Mouse (Mus musculus) heart, postnatal 14 days (tissue): ENCODE data around the gene Slc41a2. TPM values are rescaled to one million over a fixed set of nuclear protein-coding genes. Genes with fewer than 3 reads are reported as not detected.
"Not testable (repeated sequence)": the region's sequence is repeated elsewhere in the genome, so short reads cannot be mapped to it uniquely, and the experiment has no call there.

Source experiments
- DNase-seq, 2 experiments: peaks; one replicate each; pipeline ENCODE4 v3.0.0; 2021 to 2022
- intact Hi-C: fragments of 180-260 bp; cut with DNase I; formaldehyde crosslinking; loops from one replicate; pipeline ENCODE4 v1.15.1; 2025
- total RNA-seq, 2 experiments: library from RNA; stranded (reverse); gene quantifications; 2 replicates each; pipeline ENCODE4 v1.2.3; 2021

Slc41a2 gene
- total RNA-seq, 2 experiments from 2014 or later, result 0.84 to 1.5 TPM

DNA sequence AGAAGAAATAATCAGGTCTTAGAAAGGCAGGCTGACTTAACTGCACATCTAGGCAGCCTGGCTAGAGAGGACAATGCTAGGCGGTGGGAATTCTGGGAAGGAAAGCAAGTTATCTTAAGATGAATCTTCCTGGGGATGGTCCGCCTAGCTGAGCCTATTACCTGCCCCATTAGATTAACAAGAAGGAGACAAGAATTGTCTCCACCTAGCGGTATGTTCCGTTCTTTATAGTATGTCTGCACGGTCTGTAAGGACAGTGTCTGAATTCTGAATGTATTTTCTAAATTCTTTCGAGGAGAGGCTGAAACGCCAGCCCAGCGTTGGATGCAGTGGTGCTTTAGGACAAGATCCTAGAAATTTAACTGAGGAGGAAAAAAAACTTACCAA lies 16.6 kb upstream of the Slc41a2 start:
- intact Hi-C loops, result no loop called here
- peak in 1 of 2 experiments; percentile 11 for DNase-seq

DNA sequence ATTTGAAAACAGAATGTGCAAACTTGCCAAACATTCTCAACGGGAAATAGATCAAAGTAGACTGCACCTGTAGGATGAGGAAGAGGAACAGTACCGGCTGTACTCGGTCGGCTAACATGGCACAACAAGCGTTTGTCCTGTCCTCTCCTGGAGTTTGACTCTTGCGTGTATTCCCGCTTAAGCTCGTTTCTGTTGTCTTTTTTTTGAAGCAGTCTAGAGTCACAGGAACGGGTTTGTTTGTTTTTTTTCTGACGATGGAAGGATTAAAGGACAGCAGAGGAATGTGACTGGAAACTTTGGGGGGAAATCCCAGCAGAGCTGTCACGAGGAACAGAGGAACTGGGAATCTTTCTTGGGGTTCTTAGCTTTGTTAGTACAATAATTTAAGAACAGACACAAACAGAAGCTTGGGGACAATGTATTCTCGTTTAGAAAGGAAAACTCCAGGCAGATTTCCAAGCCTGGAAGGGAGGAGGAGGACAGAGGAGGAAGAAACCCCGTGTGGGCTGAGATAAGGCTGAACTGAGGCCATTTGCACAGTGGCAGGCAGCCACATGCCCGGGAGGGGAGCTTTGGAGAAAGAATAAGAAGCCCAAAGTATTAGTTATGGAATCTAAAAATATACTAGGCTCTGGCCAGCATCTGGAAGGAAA lies 16.1 kb upstream of the Slc41a2 start:
- peak; percentile 52 to 60 for DNase-seq
- intact Hi-C loops, result no loop called here

DNA sequence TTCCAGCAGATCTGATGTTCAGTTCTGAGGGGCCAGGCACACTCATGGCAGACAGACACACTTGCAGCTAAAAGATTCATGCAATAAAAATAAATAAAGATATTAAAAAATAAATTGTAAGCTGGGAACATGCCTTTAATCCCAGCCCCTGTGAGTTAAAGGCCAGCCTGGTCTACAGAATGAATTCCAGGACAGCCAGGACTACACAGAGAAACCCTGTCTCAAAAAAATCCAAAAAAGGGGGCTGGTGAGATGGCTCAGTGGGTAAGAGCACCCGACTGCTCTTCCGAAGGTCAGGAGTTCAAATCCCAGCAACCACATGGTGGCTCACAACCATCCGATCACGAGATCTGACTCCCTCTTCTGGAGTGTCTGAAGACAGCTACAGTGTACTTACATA lies 14.1 kb upstream of the Slc41a2 start:
- DNase-seq, intact Hi-C loops: not testable (repeated sequence)

DNA sequence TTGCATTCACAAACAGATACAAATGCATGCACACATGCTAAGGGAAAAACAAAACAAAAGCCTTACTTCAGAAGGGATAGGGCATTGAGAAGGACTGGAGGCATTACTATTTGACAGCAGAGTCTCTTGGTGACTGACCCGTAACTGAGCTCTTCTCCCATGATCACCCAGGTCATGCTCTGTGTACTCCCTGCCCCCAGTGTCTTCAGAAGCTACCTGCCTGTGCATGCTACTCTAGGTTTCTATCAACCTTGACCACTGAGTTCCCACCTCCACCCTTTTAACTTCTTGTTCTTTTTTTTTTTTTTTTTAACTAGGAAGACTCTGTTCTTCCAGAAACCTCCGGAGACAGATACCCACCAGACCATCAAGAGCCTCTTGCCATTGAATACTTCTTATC lies 13.0 kb upstream of the Slc41a2 start:
- DNase-seq, result no peak
- intact Hi-C loops, result no loop called here

DNA sequence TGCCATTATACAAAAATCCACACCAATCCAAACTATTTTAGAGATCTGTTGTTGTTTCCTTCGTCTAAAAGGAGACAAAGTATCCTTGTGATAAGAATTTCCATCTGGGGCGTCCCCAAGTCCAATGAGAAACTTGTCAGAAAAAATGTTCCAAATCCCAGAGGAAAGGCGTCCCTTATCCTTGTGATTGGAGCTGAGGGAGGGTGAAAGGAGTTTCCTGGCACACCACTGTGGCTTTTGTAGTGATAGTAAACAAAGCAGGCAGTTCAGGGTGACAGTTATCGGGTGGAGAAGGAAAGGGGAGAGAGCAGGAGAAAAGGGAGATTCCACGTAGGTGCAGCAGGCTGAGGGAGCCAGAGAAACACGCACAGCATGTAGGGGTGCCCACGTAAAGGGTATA lies 9.8 kb upstream of the Slc41a2 start:
- intact Hi-C loops, result no loop called here
- DNase-seq, result peak in 1 of 2 experiments; percentile 7

DNA sequence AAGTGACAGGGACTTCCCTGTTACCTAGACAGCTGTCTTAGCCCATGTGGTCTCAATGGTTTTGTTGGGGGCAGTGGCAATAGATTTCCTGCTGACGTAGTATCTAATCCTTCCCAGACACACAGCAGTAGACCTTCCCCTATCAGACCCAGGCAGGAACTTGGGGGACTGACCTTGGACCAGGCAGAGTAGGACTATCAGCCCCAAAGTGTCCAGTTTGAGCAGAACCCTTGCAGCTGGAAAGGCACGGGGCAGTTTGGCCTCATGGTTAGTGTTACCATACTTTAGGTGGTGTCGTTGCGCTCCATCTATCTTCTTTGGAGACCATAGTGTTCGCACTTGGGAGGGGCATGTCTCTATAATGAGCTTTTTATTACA lies 8.7 kb upstream of the Slc41a2 start:
- intact Hi-C loops, result no loop called here
- DNase-seq, result no peak

DNA sequence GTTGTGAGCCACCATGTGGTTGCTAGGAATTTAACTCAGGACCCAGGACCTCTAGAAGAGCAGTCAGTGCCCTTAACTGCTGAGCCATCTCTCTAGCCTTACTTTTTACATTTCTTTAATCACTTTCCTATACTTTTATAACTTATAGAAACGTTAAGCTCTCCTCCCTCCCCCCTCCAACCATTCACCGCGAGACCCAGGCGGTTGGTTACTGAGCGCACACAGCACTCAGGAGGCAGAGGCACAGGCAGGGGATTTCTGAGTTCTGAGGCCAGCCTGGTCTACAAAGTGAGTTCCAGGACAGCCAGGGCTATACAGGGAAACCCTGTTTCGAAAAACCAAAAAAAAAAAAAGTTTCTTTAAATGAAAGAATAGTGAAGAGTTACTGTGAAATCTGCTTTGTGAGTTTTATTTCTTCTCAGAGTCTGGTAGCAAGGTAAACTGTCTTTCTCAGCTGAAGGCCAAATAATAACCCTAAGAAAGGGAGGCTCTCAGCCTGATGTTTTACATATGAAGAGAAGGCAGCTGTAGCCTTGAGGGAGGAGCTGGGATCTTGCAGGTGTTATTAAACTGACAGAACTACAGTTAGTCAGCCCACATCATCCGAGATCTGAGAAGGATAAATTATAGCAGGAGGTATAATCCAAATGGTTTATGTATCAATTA lies 8.1 kb upstream of the Slc41a2 start:
- no peak for DNase-seq
- intact Hi-C loops, result no loop called here

DNA sequence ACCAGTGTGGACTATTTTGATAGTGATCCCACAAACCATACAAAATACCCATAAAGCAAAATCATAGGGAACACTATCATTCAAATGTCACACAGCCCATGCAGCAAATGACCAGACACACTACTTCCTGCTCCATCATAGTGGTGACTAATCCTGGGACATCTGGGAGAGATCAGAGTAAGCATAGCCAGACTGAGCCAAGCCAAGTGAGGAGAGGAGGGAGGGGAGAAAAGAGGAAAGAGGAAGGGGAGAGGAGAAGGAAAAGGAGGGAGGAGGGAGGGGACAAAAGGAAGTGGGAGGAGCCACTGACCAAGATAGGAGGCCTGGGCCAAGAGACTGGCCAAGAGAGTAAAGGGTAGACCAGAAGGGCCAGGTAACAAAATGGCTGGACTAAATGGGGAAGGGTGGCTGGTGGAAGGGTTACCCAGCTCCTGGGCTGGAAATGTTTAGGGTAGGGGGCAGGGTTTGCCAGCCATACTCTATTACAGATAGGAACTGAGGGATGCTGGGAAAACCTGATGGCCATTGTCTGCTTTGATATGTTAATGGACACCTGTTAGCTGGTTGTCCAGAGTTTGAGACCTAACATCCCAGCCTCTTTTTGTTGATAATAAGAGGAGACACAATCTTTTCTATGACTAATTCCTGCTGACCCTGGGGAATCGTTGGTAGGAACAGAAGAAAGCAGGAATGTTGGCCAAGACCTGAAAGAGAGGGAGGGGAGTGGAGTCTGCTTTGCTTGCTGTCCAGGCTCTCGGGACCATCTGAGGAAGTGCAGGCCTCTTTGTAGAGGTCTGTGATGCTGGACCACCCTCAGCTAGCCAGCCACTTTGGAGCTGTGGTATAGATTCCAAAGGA lies 6.4 kb upstream of the Slc41a2 start:
- no peak for DNase-seq

DNA sequence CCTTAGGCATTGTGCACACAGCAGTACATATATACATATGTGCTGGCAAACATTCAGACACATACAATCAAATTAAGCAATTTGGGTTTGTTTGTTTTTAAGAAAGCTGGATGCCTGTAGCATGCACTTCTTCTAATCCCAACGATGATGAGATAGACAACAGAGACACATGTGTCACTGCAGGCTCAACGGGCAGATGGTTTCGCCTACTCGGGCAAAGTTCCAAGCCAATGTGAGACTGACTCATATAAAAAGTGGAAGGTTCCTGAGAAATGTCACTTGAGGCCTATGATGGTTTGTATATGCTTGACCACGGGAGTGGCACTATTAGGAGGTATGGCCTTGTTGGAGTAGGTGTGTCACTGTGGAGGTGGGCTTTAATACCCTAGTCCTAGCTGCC lies 5.5 kb upstream of the Slc41a2 start:
- intact Hi-C loops, result no loop called here
- peak in 1 of 2 experiments; percentile 24 for DNase-seq

More for the DNA sequence above, 6.4 kb upstream of the Slc41a2 start:
- intact Hi-C loops, result no loop called here

DNA sequence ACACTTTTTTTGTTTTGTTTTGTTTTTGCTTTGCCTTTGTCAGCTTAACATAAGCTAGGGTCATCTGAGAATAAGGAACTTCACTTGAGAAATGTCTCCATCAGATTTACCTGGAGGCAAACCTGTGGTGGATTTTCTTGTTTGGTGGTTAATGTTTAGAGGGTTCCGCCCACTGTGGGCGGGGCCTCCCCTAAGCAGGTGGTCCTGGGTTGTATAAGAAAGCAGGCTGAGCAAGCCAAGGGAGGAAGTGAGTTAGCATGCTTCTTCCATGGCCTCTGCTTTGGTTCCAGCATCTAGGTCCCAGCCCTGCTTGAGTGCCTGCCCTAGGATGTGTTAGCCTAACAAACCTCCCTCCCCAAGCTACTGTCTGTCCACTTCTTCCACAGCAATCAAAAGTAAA lies 3.5 kb upstream of the Slc41a2 start:
- DNase-seq, result no peak
- intact Hi-C loops, result no loop called here

DNA sequence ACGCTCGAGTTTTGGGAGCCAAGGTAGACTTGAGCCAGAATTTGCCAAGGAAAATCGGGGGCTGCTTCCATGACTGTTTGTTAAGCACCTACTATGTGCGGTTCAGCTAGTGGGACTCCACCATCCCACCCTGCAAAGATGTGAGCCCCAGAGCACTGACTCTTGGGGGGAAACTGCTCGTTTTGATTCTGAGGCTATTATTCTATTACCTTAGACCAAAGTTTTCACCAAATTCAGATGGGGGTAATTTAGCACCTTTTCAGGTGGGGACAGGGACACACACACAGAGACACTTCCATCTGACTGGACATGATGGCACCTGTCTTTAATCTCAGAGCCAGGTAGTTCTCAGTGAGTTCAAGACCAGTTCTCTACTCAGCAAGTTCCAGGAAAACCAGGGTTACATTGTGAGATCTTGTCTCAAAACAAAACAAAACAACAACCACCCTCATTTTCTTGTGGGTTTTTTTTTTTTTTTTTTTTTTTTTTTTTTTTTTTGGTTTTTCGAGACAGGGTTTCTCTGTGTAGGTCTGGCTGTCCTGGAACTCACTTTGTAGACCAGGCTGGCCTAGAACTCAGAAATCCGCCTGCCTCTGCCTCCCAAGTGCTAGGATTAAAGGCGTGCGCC lies 403 bp upstream of the Slc41a2 start:
- intact Hi-C loops, result no loop called here
- no peak for DNase-seq

DNA sequence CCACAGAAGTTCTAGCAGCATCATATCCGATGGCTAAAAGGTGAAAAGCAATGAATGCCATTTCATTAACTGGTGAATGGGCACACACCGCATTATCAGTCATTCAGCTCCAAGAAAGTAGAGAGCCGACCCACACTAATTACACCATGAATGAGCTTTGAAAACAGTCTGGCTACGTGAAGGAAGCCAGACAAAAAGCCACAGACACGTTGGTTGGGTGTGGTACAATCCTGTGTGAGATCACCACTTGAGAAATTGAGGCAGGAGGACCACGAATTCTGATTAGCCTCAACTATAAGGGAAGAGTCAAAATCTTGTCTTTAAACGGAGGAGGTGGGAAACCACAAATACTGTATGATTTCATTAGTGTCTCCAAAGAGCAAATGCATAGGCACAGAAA lies 1.3 kb downstream of the Slc41a2 start:
- no peak for DNase-seq
- intact Hi-C loops, result no loop called here

DNA sequence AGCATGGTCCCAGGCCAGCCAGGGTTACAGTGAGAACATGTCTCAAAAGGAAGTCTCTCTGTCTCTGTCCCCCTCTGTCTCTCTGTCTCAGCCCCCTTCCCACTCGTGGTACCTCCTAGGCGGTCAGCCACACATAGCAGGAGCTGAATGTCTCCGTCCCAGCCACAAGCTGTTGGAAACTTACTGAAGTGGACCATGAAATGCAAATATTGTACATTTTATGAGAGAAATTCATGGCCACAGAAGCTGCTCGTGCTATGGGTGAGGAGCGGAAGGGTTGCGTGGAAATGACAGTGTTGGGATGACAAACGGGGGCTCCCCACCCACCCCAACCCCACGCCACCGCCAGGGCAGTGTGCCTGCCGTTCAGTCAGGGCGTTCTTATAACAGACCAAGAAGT lies 5.1 kb downstream of the Slc41a2 start:
- intact Hi-C loops, result no loop called here
- DNase-seq, result no peak

DNA sequence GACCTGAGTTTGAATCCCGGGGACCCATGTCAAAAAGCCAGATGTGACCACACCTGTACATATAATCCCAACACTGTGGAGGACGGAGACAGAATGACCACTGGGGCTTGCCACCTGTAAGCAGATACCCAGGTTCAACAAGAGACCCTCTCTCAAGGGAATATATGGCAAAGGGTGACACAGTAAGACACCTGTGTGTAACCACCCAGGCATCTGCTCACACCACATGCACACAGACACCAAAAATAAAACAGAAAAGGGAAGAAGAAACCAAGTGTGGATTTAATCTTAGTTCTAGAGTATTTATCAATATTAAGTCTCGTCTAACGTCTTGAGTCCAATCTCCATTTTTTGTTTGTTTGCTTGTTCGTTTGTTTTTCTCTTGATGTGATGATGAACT lies 5.9 kb downstream of the Slc41a2 start:
- no peak for DNase-seq
- intact Hi-C loops, result no loop called here

DNA sequence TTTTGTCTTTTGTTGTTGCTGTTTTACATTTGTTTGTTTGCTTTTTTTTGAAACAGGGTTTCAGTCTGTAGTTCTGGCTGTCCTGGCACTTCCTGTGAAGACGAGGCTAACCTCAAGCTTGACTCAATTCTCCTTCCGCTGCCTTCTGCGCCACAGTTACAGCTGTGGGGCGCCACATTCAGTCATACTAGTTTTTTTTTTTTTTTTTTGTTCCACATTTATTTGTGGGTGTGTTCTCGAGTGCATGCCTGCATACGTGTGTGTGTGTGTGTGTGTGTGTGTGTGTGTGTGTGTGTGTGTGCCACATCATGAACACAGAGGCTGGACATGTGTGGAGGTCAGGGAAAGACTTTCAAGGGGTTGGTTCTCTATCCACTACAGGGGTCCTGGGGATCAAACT lies 7.3 kb downstream of the Slc41a2 start:
- intact Hi-C loops, result no loop called here
- DNase-seq, result no peak

DNA sequence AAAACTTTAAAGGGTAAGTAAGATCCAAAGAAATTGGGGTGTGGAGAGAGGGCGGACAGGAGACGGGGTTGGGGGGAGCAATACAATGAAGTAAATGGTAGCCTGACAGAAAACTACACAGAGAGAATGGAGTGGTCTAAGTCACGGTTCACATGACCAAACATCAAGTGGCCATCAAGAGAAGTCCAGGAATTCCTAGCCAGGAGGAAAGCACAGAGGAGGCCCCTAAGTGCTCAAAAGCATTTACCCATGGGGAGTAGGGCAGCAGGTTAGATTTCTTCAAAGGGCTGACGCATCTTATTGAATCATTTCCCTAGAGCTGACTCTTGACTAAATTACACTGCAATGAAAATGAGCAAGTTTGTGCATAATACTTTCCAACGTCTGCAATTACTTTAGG lies 8.9 kb downstream of the Slc41a2 start:
- intact Hi-C loops, result no loop called here

DNA sequence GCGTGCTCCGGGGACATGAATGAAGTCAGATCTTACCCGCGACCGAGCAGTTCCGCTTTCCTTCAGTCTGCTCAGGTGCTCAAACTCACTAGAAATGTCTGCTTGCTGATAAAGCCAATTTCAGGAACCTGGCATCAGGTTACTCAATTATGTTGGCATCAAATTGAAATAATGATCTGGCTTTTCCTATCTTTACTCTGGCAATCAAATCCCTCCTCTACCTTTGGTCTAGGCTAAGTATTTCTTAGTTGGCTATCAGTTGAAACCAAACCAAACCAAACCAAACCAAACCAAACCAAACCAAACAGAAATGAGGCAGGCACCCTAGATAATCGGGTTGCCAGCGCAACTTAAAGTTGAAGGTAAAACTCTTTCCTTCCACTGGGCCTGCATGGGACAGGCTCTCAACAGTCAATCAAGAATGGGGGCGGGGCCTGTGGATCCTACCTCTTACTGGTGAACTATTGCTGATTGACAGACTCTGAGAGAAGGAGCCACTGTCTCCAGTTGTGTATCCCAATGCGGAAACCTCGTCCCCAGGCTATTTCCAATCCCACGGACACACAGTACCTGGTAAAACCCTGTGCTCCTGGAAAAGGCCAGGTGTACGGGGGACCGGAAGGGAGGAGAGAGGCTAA lies 10.9 kb downstream of the Slc41a2 start:
- no peak for DNase-seq
- intact Hi-C loops, result no loop called here

More for the DNA sequence above, 8.9 kb downstream of the Slc41a2 start:
- DNase-seq, result no peak

DNA sequence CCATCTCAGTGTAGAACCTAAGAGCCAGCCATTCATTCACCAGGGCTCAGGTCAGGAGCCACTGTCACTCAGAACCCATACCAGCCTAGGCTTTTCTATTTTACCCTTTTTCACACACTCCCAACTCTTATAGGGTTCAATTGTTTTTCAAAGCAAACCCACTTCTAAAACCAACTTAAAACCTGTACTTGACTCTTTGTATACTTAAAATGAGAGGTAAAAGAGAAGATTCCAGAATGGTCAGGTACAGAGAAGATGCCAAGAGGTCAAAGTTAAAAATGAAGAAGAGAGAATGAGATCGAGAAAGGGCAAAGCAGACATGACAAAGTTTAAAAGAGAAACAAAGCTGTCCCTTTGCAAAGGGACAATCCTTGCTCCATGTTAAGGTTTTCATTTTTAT lies 11.8 kb downstream of the Slc41a2 start:
- intact Hi-C loops, result no loop called here

DNA sequence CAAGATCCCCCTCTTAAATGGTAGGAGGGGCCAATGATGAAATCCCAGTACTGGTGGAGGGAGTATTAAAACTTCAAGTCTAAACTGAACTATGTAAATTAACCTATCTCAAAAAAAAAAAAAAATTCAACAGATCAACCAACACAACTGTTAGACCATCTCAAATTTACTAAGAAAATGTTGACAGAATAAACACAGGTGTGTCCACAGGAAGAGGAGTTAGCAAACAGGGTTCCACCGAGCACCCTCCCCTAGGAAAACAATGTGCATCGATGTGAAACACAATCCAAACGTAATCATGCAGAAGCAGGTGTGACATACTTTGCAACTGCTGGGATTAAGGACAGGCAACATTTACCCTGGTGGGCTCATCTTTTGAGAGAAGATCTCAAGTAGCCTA lies 12.8 kb downstream of the Slc41a2 start:
- no peak for DNase-seq
- intact Hi-C loops, result no loop called here

More for the DNA sequence above, 11.8 kb downstream of the Slc41a2 start:
- DNase-seq, result no peak

DNA sequence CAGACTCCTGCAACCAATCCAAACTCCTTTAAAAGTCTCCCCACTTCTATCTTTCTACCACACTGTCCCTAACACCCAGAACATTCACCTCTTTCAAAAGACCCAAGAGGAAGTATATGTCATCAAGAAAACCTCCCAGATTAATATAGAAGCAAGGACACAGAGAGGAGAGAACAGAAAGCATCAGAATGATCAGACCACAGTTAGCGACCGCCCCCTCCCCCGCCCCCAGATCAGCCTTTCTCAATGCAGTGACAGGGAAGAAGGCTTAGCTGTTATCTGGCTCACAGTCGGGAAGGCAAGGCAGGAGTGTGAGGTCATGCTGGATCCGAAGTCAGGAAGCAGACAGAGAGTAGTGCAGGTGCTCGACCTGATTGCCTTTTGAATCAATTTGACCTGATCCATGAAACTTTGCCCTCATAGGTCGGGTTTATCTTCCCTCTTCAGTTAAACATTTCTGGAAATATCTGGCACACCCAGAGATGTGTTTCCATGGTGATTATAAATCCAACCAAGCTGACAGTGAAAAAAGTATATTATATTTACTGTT lies 15.1 kb downstream of the Slc41a2 start:
- intact Hi-C loops, result no loop called here
- DNase-seq, result no peak
